Mouse (Mus musculus): ENCODE data around the gene Nelfb. TPM values are rescaled to one million over a fixed set of nuclear protein-coding genes. Genes with fewer than 3 reads are reported as not detected.
A peak's percentile ranks its signal among the peaks of the same experiment; 100 is the strongest.

Nelfb gene
- polyA plus RNA-seq, 1 experiment from 2014 or later, result 101 TPM

DNA sequence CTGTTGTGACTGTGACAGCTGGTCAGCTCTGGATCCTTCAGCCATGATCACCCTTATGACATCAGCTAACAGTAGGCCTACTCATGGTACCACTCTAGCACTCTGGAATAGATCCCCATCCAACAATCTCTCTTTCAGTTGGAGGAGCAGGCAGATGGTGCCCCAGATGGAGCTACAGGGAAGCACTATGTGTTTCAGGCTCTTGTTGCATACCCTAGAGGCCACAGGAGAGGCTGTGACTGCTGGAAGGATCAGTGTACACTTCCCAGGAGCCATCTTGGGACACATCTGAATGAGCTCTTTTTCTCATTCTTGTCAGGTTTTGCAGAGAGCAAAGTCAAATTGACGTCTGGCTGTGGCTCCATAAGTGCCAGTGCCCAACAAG lies 39.5 kb downstream of the Nelfb start:
- Histone ChIP-seq H3K27me3 (ENCODE audit: control insufficient read depth, insufficient read depth, low read length) (no peaks in the 10 kb centered on the region), H3K36me3 (ENCODE audit: control insufficient read depth, insufficient read depth, low read length) (no peaks in the 10 kb centered on the region), H3K9me3 (ENCODE audit: control insufficient read depth, low read length) (no peaks in the 10 kb centered on the region), H3K4me2 (replicated peaks; ENCODE audit: low read depth, low read length) (no peak overlapping the region), H3K4me1 (ENCODE audit: control insufficient read depth, insufficient read depth, low read length) (peaks cover 41% of the 10 kb centered on the region), H3K27ac (ENCODE audit: low read depth, low read length) (no peak overlapping the region), H3K9ac (ENCODE audit: low read depth, low read length) (no peak overlapping the region), H3K4me3 (ENCODE audit: low read length) (no peak overlapping the region)
- ATAC-seq (ENCODE audit: low FRiP score, low TSS enrichment), result no peak
- WGBS, result 71% methylated on average over 1 of the region's 1 CpGs

DNA sequence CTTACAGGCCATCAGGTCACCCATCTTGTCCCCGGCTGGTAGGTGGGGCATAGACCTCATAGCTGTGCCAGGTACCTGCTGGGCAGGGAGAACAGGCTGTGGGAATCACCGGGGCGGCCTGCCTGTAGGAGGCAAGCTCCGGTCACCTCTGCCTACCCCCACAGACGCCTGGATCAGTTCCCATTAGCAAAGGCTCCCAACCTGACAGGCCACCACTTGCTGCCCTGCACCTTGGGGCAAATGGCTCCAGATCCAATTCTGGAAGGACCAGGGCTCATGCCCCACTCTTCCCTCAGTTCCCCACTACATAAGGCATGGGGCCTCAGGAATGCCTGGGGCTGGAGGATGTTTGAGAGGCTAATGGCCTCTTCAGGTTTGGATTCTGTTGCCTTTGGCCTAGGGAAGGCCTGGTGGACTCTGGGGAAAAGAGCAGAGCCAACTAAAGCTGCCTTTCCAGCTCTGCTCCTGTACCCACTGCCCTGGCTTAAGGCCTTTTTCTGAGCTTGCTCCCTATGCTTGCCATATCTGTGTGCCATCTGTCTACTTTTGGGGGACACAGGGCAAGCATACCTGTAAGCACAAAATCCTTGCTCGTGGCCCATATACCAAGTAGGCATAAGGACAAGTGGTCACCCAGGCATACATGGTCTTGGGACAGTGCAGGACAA lies 40.1 kb downstream of the Nelfb start:
- no peak for ATAC-seq (ENCODE audit: low FRiP score, low TSS enrichment)
- Histone ChIP-seq H3K9ac (ENCODE audit: low read depth, low read length) (no peak overlapping the region), H3K27me3 (ENCODE audit: control insufficient read depth, insufficient read depth, low read length) (no peaks in the 10 kb centered on the region), H3K36me3 (ENCODE audit: control insufficient read depth, insufficient read depth, low read length) (no peaks in the 10 kb centered on the region), H3K9me3 (ENCODE audit: control insufficient read depth, low read length) (no peaks in the 10 kb centered on the region), H3K27ac (ENCODE audit: low read depth, low read length) (no peak overlapping the region), H3K4me3 (ENCODE audit: low read length) (no peak overlapping the region), H3K4me2 (replicated peaks; ENCODE audit: low read depth, low read length) (no peak overlapping the region), H3K4me1 (ENCODE audit: control insufficient read depth, insufficient read depth, low read length) (peaks cover 35% of the 10 kb centered on the region)
- WGBS, result 78% methylated on average over 6 of the region's 6 CpGs

DNA sequence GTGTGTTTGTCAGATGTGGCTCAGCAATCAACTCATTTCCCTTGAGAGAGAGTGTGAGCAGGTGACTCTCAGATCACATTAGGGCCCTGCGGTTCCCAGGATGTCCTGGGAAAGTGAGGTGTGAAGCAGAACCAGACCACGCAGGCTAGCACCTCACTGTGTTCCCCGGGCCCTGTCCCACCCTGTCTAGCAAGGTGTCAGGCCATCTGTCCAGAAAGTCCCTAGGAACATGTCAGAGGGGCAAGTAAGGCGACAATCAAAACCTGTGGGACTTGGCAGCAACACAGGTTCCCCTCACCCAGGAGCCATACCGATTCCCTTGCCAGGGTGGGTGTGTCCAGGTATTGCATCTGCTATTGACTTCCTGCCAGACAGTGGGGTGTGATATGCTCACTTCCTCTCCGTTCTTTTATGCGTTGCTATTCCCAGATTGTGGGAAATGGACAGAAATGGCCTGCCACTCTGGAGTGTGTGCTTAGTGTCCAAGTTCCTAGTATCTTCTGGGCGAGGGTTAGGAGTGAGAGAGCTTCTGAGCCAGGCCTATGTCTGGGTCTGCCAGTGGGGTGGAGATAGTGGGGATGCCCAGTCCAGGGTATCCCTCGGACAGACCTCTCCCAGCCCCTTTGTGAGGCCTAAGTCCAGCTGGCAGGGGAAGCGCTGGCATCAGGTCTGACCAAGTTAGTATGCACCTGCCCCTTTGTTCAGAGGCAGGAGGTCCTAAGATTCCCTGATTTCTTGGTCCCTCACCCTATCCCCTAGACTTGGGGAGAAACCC lies 40.8 kb downstream of the Nelfb start:
- no peak overlapping the region for H3K27ac ChIP-seq (ENCODE audit: low read depth, low read length)
- H3K4me1 ChIP-seq (ENCODE audit: control insufficient read depth, insufficient read depth, low read length), result peaks cover 28% of the 10 kb centered on the region
- no peak overlapping the region for H3K4me2 ChIP-seq (replicated peaks; ENCODE audit: low read depth, low read length)
- ATAC-seq (ENCODE audit: low FRiP score, low TSS enrichment), result no peak
- H3K9me3 ChIP-seq (ENCODE audit: control insufficient read depth, low read length), result no peaks in the 10 kb centered on the region
- no peak overlapping the region for H3K4me3 ChIP-seq (ENCODE audit: low read length)
- H3K36me3 ChIP-seq (ENCODE audit: control insufficient read depth, insufficient read depth, low read length), result no peaks in the 10 kb centered on the region
- WGBS, result 42% methylated on average over 10 of the region's 10 CpGs
- H3K27me3 ChIP-seq (ENCODE audit: control insufficient read depth, insufficient read depth, low read length), result no peaks in the 10 kb centered on the region
- H3K9ac ChIP-seq (ENCODE audit: low read depth, low read length), result no peak overlapping the region

DNA sequence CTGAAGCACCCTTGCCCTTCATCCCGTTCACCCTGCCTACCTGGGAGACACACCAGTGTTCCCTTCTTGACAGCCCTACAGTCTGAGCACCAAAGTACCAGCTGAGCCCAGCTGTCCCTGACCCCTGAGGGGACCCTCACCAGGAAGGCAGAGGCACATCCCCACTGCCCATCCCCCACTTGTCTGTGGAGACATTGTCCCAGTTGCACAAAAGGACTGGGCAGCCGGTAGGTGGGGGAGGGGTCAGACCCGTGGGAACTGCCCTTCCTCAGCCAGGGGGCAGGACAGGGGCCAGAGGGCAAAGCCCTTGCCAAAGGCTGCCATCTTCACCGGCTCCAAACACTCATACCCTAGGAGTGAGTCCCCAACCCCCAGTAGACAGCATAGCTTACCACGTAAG lies 41.5 kb downstream of the Nelfb start:
- H3K4me1 ChIP-seq (ENCODE audit: control insufficient read depth, insufficient read depth, low read length), result peaks cover 28% of the 10 kb centered on the region
- H3K9me3 ChIP-seq (ENCODE audit: control insufficient read depth, low read length), result no peaks in the 10 kb centered on the region
- no peaks in the 10 kb centered on the region for H3K27me3 ChIP-seq (ENCODE audit: control insufficient read depth, insufficient read depth, low read length)
- no peaks in the 10 kb centered on the region for H3K36me3 ChIP-seq (ENCODE audit: control insufficient read depth, insufficient read depth, low read length)
- no peak overlapping the region for H3K4me3 ChIP-seq (ENCODE audit: low read length)
- H3K27ac ChIP-seq (ENCODE audit: low read depth, low read length), result 0 out of 2 replicates have a peak overlapping the region, but pooled peaks have one; percentile 30
- ATAC-seq (ENCODE audit: low FRiP score, low TSS enrichment), result no peak
- no peak overlapping the region for H3K9ac ChIP-seq (ENCODE audit: low read depth, low read length)
- H3K4me2 ChIP-seq (replicated peaks; ENCODE audit: low read depth, low read length), result no peak overlapping the region
- 12% methylated on average over 5 of the region's 5 CpGs for WGBS

DNA sequence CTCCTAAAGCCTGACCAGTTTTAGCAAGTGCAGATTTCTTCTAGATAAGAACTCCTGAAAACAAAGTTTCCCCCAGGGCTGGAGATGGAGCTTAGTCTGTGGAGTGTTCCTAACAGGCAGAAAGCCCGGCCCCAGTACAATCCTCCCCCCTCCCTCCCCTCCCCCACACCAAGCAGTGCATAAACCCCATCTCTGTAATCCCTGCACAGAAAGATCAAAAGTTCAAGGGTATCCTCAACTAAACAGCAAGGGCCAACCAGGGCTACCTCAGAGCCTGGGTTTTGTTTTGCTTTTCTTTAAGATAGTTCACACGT lies 42.7 kb downstream of the Nelfb start:
- no peak for ATAC-seq (ENCODE audit: low FRiP score, low TSS enrichment)
- H3K4me1 ChIP-seq (ENCODE audit: control insufficient read depth, insufficient read depth, low read length), result peaks cover 36% of the 10 kb centered on the region

DNA sequence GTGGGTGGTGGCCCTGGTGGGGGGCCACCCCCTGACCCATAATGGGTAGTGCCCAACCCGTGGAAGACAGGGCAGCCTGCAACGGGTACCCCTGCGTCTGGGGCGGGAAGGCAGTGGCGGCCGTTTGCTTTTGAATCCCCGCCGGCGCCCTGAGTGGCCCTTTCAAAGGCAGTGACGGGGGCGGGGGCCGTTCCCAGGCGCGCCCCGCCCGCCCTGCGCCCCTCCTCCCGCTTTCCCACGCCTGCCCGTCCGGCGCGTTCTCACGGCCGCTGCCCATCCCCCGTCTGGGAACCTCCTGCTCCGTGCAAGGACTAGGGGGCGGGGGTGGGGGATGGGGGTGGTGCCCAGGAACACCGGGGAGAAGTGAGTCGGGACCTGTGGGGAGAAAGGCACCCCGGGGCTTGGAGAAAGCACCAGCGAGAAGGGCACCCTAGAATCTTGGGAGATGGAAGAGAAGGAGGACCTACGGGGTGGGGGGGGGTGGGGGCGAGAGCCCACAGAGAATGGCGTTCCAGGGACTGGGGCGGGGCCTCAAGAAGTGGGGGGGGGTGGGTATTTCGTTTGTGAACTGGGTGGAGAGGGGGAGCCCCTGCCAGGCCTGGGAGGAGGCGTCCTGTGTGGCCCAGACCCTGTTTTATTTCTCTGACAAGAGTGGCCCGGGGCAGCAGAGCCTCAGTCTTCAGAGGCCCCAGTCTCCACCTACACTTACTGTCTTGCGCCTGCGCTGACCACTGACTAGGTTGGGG lies 43.2 kb downstream of the Nelfb start:
- no peaks in the 10 kb centered on the region for H3K9me3 ChIP-seq (ENCODE audit: control insufficient read depth, low read length)
- peaks cover 38% of the 10 kb centered on the region for H3K4me1 ChIP-seq (ENCODE audit: control insufficient read depth, insufficient read depth, low read length)
- H3K4me3 ChIP-seq (ENCODE audit: low read length), result peak overlapping the region; percentile 47
- peak overlapping the region; percentile 57 for H3K27ac ChIP-seq (ENCODE audit: low read depth, low read length)
- H3K36me3 ChIP-seq (ENCODE audit: control insufficient read depth, insufficient read depth, low read length), result no peaks in the 10 kb centered on the region
- H3K9ac ChIP-seq (ENCODE audit: low read depth, low read length), result peak overlapping the region; percentile 62
- peak overlapping the region; percentile 78 for H3K4me2 ChIP-seq (replicated peaks; ENCODE audit: low read depth, low read length)
- ATAC-seq (ENCODE audit: low FRiP score, low TSS enrichment), result peak; percentile 79
- 1% methylated on average over 35 of the region's 41 CpGs for WGBS
- no peaks in the 10 kb centered on the region for H3K27me3 ChIP-seq (ENCODE audit: control insufficient read depth, insufficient read depth, low read length)

More for the DNA sequence above, 42.7 kb downstream of the Nelfb start:
- no peaks in the 10 kb centered on the region for H3K36me3 ChIP-seq (ENCODE audit: control insufficient read depth, insufficient read depth, low read length)
- no peaks in the 10 kb centered on the region for H3K9me3 ChIP-seq (ENCODE audit: control insufficient read depth, low read length)
- peak overlapping the region; percentile 57 for H3K27ac ChIP-seq (ENCODE audit: low read depth, low read length)
- no peaks in the 10 kb centered on the region for H3K27me3 ChIP-seq (ENCODE audit: control insufficient read depth, insufficient read depth, low read length)
- H3K4me2 ChIP-seq (replicated peaks; ENCODE audit: low read depth, low read length), result peak overlapping the region; percentile 78
- H3K9ac ChIP-seq (ENCODE audit: low read depth, low read length), result peak overlapping the region; percentile 62; the same call in 1 of the 2 replicates
- peak overlapping the region; percentile 47 for H3K4me3 ChIP-seq (ENCODE audit: low read length)
- 22% methylated on average over 2 of the region's 2 CpGs for WGBS

DNA sequence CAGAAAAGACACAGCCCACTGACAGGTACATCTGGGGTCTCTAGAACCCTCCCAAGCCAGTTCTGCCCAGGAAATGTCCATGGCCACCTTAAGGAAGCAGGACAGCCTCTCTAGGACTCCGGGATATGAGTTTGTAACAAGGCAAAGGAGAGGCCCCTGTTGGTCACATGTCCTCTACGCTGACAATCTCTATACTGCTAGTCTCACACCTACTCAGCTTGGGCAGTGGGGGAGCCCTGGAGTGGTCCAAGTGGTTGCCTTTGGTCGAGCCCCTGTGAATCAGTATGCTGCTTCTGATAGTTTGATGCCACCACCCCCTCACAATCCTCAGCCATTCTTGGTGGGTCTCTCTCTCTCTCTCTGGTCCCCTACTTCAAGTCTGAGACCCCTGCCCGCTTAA lies 43.8 kb downstream of the Nelfb start:
- no peaks in the 10 kb centered on the region for H3K36me3 ChIP-seq (ENCODE audit: control insufficient read depth, insufficient read depth, low read length)
- ATAC-seq (ENCODE audit: low FRiP score, low TSS enrichment), result peak; percentile 13; the same call in 1 of the 2 replicates
- peak overlapping the region; percentile 57 for H3K27ac ChIP-seq (ENCODE audit: low read depth, low read length)
- peak overlapping the region; percentile 78 for H3K4me2 ChIP-seq (replicated peaks; ENCODE audit: low read depth, low read length)
- no peaks in the 10 kb centered on the region for H3K9me3 ChIP-seq (ENCODE audit: control insufficient read depth, low read length)
- H3K4me3 ChIP-seq (ENCODE audit: low read length), result peak overlapping the region; percentile 47
- peaks cover 33% of the 10 kb centered on the region for H3K4me1 ChIP-seq (ENCODE audit: control insufficient read depth, insufficient read depth, low read length)
- H3K9ac ChIP-seq (ENCODE audit: low read depth, low read length), result peak overlapping the region; percentile 62
- no peaks in the 10 kb centered on the region for H3K27me3 ChIP-seq (ENCODE audit: control insufficient read depth, insufficient read depth, low read length)
- WGBS, result 12% methylated on average over 4 of the region's 4 CpGs

DNA sequence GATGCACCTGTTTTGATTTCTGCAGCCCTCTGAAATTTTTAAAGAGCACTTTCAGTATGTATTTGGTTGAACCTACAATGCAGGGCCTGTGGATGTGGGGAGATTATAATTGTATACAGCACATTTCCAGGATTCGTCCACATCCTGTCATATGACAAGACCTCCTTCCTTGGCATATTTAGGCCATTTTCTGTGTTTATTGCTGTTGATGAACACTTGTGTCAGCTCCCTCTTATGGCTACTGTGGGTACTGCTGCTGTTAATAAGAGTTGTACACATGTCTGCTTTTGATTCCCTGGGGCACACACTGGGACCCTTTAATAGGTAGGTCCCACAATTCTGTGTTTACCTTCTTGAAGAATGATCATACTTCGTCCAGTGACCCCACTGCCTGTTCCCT lies 53.6 kb downstream of the Nelfb start:
- no peak overlapping the region for H3K27ac ChIP-seq (ENCODE audit: low read depth, low read length)
- H3K4me2 ChIP-seq (replicated peaks; ENCODE audit: low read depth, low read length), result no peak overlapping the region
- H3K9me3 ChIP-seq (ENCODE audit: control insufficient read depth, low read length), result no peaks in the 10 kb centered on the region
- no peak overlapping the region for H3K4me3 ChIP-seq (ENCODE audit: low read length)
- H3K27me3 ChIP-seq (ENCODE audit: control insufficient read depth, insufficient read depth, low read length), result no peaks in the 10 kb centered on the region
- no peak for ATAC-seq (ENCODE audit: low FRiP score, low TSS enrichment)
- no peaks in the 10 kb centered on the region for H3K36me3 ChIP-seq (ENCODE audit: control insufficient read depth, insufficient read depth, low read length)
- no peak overlapping the region for H3K9ac ChIP-seq (ENCODE audit: low read depth, low read length)
- no peaks in the 10 kb centered on the region for H3K4me1 ChIP-seq (ENCODE audit: control insufficient read depth, insufficient read depth, low read length)
- WGBS, result 51% methylated on average over 2 of the region's 2 CpGs

DNA sequence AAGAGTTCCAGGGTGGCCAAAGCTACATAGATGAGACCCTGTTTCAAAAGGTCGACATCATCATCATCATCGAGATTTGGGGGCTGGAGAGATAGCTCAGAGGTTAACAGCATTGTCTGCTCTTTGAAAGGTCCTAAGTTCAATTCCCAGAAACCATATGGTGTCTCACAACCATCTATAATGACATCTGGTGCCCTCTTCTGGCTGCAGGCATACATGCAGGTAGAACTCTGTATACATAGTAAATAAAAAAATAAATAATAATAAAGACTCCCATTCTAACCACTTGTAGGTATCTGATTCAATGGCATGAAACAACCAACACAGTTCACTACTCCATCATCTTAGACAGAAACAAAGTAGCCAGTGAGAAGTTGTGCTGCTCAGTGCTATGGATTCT lies 54.3 kb downstream of the Nelfb start:
- no peak overlapping the region for H3K9ac ChIP-seq (ENCODE audit: low read depth, low read length)
- ATAC-seq (ENCODE audit: low FRiP score, low TSS enrichment), result no peak
- no peak overlapping the region for H3K4me2 ChIP-seq (replicated peaks; ENCODE audit: low read depth, low read length)
- no peaks in the 10 kb centered on the region for H3K36me3 ChIP-seq (ENCODE audit: control insufficient read depth, insufficient read depth, low read length)
- no peaks in the 10 kb centered on the region for H3K4me1 ChIP-seq (ENCODE audit: control insufficient read depth, insufficient read depth, low read length)
- no peaks in the 10 kb centered on the region for H3K9me3 ChIP-seq (ENCODE audit: control insufficient read depth, low read length)
- no peak overlapping the region for H3K27ac ChIP-seq (ENCODE audit: low read depth, low read length)
- no peaks in the 10 kb centered on the region for H3K27me3 ChIP-seq (ENCODE audit: control insufficient read depth, insufficient read depth, low read length)
- no peak overlapping the region for H3K4me3 ChIP-seq (ENCODE audit: low read length)
- WGBS, result 37% methylated on average over 2 of the region's 2 CpGs
